Mouse (Mus musculus) limb, embryonic 11.5 days (tissue): ENCODE measurements around the gene Il5. TPM values are rescaled to one million over a fixed set of nuclear protein-coding genes. Genes with fewer than 3 reads are reported as not detected.

Experiments
- ATAC-seq: fragments of 200-750 bp; cut with Nextera tagmentation; 2 replicates; pipeline ENCODE4 v1.8.0; 2017; ENCODE audit warnings: low read depth; ENCODE audit not compliant: insufficient number of reproducible peaks, low FRiP score, low TSS enrichment
- DNase-seq: peaks from one replicate; pipeline ENCODE4 v3.0.0-alpha.2; 2015; ENCODE audit warnings: low spot score
- H3K27ac ChIP-seq: fragments of 300-500 bp; sonication (generic); replicated peaks from 2 replicates; pipeline ENCODE4 v1.5.1; 2014; ENCODE audit warnings: low read depth, mild to moderate bottlenecking, low read length
- H3K27me3 ChIP-seq: fragments of 300-500 bp; sonication (generic); 2 replicates; pipeline ENCODE4 v1.6.1; 2014; ENCODE audit warnings: mild to moderate bottlenecking, low read length, mixed read lengths; ENCODE audit not compliant: control insufficient read depth, insufficient read depth
- H3K36me3 ChIP-seq: fragments of 300-500 bp; sonication (generic); 2 replicates; pipeline ENCODE4 v1.6.1; 2014; ENCODE audit warnings: mild to moderate bottlenecking, low read length, moderate library complexity, mixed read lengths; ENCODE audit not compliant: control insufficient read depth, insufficient read depth
- H3K4me1 ChIP-seq: fragments of 300-500 bp; sonication (generic); 2 replicates; pipeline ENCODE4 v1.6.1; 2014; ENCODE audit warnings: low read length, mixed read lengths; ENCODE audit not compliant: control insufficient read depth, insufficient read depth
- H3K4me2 ChIP-seq: fragments of 300-500 bp; sonication (generic); 2 replicates; pipeline ENCODE4 v1.6.1; 2014; ENCODE audit warnings: low read depth, mild to moderate bottlenecking, moderate library complexity; ENCODE audit not compliant: severe bottlenecking
- H3K4me3 ChIP-seq: fragments of 300-500 bp; sonication (generic); 2 replicates; pipeline ENCODE4 v1.5.1; 2014; ENCODE audit warnings: low read depth, low read length
- H3K9ac ChIP-seq: fragments of 300-500 bp; sonication (generic); 2 replicates; pipeline ENCODE4 v1.6.1; 2014; ENCODE audit warnings: mild to moderate bottlenecking, low read length
- H3K9me3 ChIP-seq: fragments of 300-500 bp; sonication (generic); 2 replicates; pipeline ENCODE4 v1.6.1; 2016; ENCODE audit warnings: low read length; ENCODE audit not compliant: control insufficient read depth
- WGBS: fragments of 180-500 bp; shearing (Covaris S2); extraction: QIAGEN DNeasy Blood & Tissue Kit; methylation state at CpG from one replicate; pipeline ENCODE4 v1.1.7; 2014; 5-methylcytosine and 5-hydroxymethylcytosine counted together
- polyA plus RNA-seq: library from polyadenylated mRNA; unstranded; fragments of >200 nt; fragmentation: Nextera tagmentation; extraction: Ambion mirVana; gene quantifications from 2 replicates; pipeline ENCODE4 v1.2.1, GENCODE M21; 2014

The Il5 gene
- polyA plus RNA-seq, 1 experiment from 2014 or later: 0.09 TPM

GRCm38 (mm10) chr11:53761822-53762221, 41.2 kb downstream of the Il5 start:
- Histone ChIP-seq H3K4me3 (no peak overlapping the region), H3K9me3 (no peaks in the 10 kb centered on the region), H3K9ac (no peak overlapping the region), H3K4me2 (no peak overlapping the region), H3K36me3 (no peaks in the 10 kb centered on the region), H3K4me1 (peaks cover 30% of the 10 kb centered on the region), H3K27ac (no peak overlapping the region), H3K27me3 (no peaks in the 10 kb centered on the region; the same call in 1 of the 2 replicates)
- 55% methylated on average over 2 of the region's 2 CpGs for WGBS
- DNase-seq (no peak), ATAC-seq (no peak)

DNA sequence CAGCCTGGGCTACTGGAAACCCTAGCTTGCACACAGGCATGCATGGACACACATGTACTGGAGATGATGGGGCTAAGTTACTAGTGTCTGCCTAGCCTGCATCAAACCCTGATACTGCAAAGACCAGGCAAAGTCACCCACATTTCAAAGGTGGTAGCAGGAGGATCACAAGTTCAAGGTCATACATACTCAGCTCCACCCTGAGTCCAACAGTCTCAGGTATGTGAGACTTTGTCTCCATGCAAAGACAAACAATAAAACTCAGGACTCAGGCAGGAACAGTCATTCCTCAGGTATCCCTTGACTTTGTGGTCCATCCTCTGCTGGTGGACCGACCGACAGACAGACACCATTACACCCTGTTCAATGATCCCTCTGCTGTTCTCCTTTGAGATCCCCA, 41.8 kb downstream of the Il5 start:
- H3K4me1 ChIP-seq: peaks cover 30% of the 10 kb centered on the region
- H3K36me3 ChIP-seq: no peaks in the 10 kb centered on the region
- H3K27ac ChIP-seq: no peak overlapping the region
- peak overlapping the region; percentile 73; the same call in 1 of the 2 replicates for H3K4me2 ChIP-seq
- H3K9me3 ChIP-seq: no peaks in the 10 kb centered on the region
- 68% methylated on average over 2 of the region's 2 CpGs for WGBS
- H3K27me3 ChIP-seq: no peaks in the 10 kb centered on the region; the same call in 1 of the 2 replicates
- DNase-seq: no peak
- no peak for ATAC-seq
- no peak overlapping the region; the same call in 1 of the 2 replicates for H3K4me3 ChIP-seq
- H3K9ac ChIP-seq: no peak overlapping the region

- peak overlapping the region; percentile 73 for H3K4me2 ChIP-seq
- peaks cover 30% of the 10 kb centered on the region for H3K4me1 ChIP-seq
- no peak overlapping the region; the same call in 1 of the 2 replicates for H3K9ac ChIP-seq
- H3K4me3 ChIP-seq: peak overlapping the region; percentile 28
- no peaks in the 10 kb centered on the region for H3K9me3 ChIP-seq
- peak; percentile 9; the same call in 1 of the 2 replicates for ATAC-seq
- 0 out of 2 replicates have a peak overlapping the region, but pooled peaks have one; percentile 62 for H3K27ac ChIP-seq
- no peaks in the 10 kb centered on the region; the same call in 1 of the 2 replicates for H3K27me3 ChIP-seq
- WGBS: 4% methylated on average over 23 of the region's 23 CpGs
- H3K36me3 ChIP-seq: no peaks in the 10 kb centered on the region
- peak; percentile 61 for DNase-seq
Measured at GRCm38 (mm10) chr11:53762827-53763495, 42.4 kb downstream of the Il5 start.

DNA sequence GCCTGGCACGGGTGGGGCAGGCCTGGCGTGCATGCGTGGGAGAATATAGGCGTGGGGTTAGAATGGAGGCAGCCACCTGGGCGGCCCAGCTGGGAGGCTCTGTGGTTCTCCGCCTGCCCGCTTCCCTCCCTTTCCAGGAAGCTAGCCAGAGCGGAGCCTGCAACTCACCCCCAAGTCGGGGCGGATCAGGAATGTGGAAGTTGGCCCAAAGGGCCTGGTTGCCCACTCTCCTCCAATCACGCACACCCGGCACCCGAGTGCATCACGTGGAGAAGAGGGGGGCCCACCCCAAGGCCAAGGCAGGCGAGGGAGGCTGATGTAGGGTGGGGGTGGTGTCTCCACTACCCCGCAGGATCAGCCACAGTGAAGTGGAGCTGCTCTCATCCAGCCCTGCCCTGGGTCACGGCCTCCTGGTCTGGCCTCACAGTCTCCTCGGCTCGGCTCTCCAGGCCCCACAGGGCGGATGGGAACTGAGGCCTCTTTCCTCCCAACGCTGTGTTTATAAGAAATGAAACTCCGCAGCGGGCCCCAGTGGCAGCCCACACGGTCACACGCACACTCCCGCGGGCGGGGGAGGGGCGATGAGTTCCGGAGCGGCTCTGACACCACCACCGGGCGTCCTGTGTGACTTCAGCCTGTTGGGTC, 43.0 kb downstream of the Il5 start:
- Histone ChIP-seq H3K9ac (peak overlapping the region; percentile 64), H3K4me1 (peaks cover 30% of the 10 kb centered on the region), H3K9me3 (no peaks in the 10 kb centered on the region), H3K36me3 (no peaks in the 10 kb centered on the region), H3K4me3 (peak overlapping the region; percentile 28), H3K27me3 (no peaks in the 10 kb centered on the region; the same call in 1 of the 2 replicates), H3K4me2 (peak overlapping the region; percentile 73), H3K27ac (peak overlapping the region; percentile 62; the same call in 1 of the 2 replicates)
- 3% methylated on average over 33 of the region's 33 CpGs for WGBS
- peak; percentile 69 for ATAC-seq
- peak; percentile 84 for DNase-seq

DNA sequence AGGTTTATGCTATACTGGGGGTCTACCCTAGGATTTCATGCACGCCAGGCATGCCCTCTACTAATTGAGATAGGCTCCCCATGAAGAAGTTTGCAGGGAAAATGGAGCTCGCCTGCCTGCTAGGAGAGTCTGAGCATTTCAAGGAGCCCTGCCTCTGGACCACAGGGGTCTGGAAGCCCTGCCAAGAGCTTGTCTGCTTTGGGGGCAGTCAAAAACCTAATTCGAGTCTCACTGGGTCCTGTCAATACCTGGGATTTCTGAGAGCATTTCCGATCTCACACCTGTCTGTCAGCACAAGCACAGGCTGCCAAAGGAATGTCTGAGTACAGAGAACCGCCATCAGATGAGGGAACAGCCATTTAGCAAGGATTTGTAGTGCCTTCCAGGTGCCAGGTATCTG, 44.0 kb downstream of the Il5 start:
- Histone ChIP-seq H3K27me3 (no peaks in the 10 kb centered on the region; the same call in 1 of the 2 replicates), H3K4me3 (no peak overlapping the region), H3K4me2 (no peak overlapping the region), H3K4me1 (peaks cover 20% of the 10 kb centered on the region), H3K9me3 (no peaks in the 10 kb centered on the region), H3K27ac (no peak overlapping the region), H3K9ac (no peak overlapping the region), H3K36me3 (no peaks in the 10 kb centered on the region)
- DNase-seq: no peak
- WGBS: 49% methylated on average over 5 of the region's 5 CpGs
- no peak for ATAC-seq

DNA sequence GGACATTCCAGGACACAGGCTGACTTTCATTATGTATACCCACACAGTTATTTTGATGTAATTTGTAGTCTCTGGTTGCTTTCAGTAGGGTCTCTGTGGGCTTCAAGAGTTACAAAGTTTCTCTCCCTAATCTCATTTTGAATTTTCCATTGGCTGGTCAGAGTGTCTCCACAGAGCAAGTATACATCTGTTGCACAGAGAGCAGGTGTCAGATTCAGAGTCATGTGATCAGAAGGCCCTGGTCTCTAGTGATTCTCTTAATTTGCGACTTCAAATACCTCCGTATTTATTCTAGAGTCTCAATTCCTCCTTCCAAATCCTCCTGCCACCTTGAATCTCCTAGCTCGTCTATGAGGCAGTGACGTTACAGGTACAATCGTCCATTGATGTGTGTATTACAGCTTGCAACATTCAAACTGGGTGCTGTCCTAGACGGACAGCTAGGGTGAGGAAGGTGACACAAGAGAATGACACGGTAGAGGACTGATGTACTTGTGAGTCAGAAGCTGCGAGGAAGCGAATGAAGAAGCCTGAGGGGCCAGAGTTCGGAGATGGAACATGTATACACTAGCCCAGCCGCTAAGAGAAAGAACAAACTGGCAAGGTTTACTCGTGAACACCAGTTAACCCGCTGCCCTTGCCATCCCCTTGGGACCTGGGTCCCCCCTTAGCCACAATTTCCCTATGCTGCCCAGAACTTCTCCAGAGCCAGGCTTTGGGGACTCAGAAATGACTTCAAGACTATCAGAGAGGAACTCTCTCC, 48.0 kb downstream of the Il5 start:
- no peak overlapping the region for H3K9ac ChIP-seq
- DNase-seq (no peak), ATAC-seq (no peak)
- H3K4me1 ChIP-seq: peaks cover 4% of the 10 kb centered on the region
- no peaks in the 10 kb centered on the region for H3K27me3 ChIP-seq
- peaks cover 2% of the 10 kb centered on the region; the same call in 1 of the 2 replicates for H3K36me3 ChIP-seq
- no peak overlapping the region for H3K4me3 ChIP-seq
- no peaks in the 10 kb centered on the region for H3K9me3 ChIP-seq
- 77% methylated on average over 13 of the region's 13 CpGs for WGBS
- no peak overlapping the region for H3K4me2 ChIP-seq
- no peak overlapping the region for H3K27ac ChIP-seq

DNA sequence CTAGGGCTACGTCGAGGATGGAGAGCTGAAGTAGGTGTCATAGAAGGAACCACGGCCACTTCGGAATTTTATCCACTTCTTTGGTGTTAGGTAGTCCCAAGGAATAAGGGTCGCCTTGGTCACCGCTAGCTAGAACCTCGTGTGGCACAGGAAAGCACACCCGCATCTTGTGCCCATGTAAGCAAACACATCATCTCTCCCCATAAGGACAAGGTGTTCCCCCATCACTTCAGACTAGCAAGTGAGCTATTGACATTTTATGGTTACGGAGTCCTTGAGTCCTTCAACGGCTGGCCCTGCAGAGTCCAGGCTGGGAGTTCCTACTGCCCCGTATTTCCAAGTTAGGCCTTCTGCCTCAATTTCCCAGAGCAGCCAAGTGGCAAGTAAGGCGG, 48.6 kb downstream of the Il5 start:
- H3K27ac ChIP-seq: no peak overlapping the region
- peak overlapping the region; percentile 69; the same call in 1 of the 2 replicates for H3K4me3 ChIP-seq
- DNase-seq: no peak
- H3K9me3 ChIP-seq: no peaks in the 10 kb centered on the region
- ATAC-seq: no peak
- no peak overlapping the region; the same call in 1 of the 2 replicates for H3K9ac ChIP-seq
- WGBS: 45% methylated on average over 12 of the region's 12 CpGs
- H3K4me1 ChIP-seq: no peaks in the 10 kb centered on the region
- H3K27me3 ChIP-seq: no peaks in the 10 kb centered on the region
- H3K36me3 ChIP-seq: peaks cover 5% of the 10 kb centered on the region; the same call in 1 of the 2 replicates
- peak overlapping the region; percentile 85 for H3K4me2 ChIP-seq

DNA sequence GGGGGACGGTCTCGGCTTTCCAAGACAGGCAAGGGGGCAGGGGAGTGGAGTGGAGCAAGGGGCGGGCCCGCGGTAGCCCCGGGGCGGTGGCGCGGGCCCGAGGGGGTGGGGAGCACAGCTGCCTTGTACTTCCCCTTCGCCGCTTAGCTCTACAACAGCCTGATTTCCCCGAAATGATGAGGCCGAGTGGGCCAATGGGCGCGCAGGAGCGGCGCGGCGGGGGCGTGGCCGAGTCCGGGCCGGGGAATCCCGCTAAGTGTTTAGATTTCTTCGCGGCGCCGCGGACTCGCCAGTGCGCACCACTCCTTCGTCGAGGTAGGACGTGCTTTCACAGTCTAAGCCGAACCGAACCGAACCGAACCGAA, 49.1 kb downstream of the Il5 start, which contains the start of gene Irf1:
Gene Irf1 (plus strand): TSS at position 255 of the 365 bp plus-strand sequence.
- H3K27ac ChIP-seq: 0 out of 2 replicates have a peak within 1 kb of the TSS, but pooled peaks have one; percentile 22
- H3K4me3 ChIP-seq: peak within 1 kb of the TSS; percentile 69
- peak within 1 kb of the TSS; percentile 85 for H3K4me2 ChIP-seq
- H3K36me3 ChIP-seq: peaks cover 5% of the 10 kb centered on the region; the same call in 1 of the 2 replicates
- WGBS: under 1% methylated on average over 40 of the region's 40 CpGs
- ATAC-seq (peak; percentile 87), DNase-seq (peak; percentile 89)
- H3K4me1 ChIP-seq: no peaks in the 10 kb centered on the region
- peak within 1 kb of the TSS; percentile 64 for H3K9ac ChIP-seq
- H3K9me3 ChIP-seq: no peaks in the 10 kb centered on the region
- no peaks in the 10 kb centered on the region for H3K27me3 ChIP-seq
